ENCODE assay signal across 9 mouse cellular contexts in genomic region chr4:156185456-156185949, GRCm38 (mm10). TPM values are rescaled to one million over a fixed set of nuclear protein-coding genes. Genes with fewer than 3 reads are reported as not detected.
DNase-seq lines count a peak whose midpoint lies in the region; ATAC-seq and TF ChIP-seq lines count a peak whose summit lies in the region.
"Had no signal": no experiment of that assay in that cellular context is flagged by ENCODE, and none has a peak within 500 bp of the region (broad histone marks: within the 10 kb centered on the region; RNA-seq: fewer than 3 reads in every experiment).

No protein-coding gene starts in this region.

- H3K9ac ChIP-seq in intestine, embryonic 15.5 days: peak overlapping the region; percentile 30; the same call in 1 of the 2 replicates
- no peak overlapping the region for H3K9ac ChIP-seq in intestine, postnatal 0 days (ENCODE audit: low read depth, low read length)
- peak overlapping the region; percentile 83 for H3K9ac ChIP-seq in hindbrain, embryonic 16.5 days (ENCODE audit: low read depth, low read length)
- H3K9ac ChIP-seq in midbrain, embryonic 16.5 days (ENCODE audit: low read depth, low read length): peak overlapping the region; percentile 94

- H3K27me3 ChIP-seq in intestine, embryonic 15.5 days (replicated peaks): no peaks in the 10 kb centered on the region
- no peaks in the 10 kb centered on the region for H3K27me3 ChIP-seq in intestine, postnatal 0 days (replicated peaks; ENCODE audit: control insufficient read depth, insufficient read depth, low read length)
- no peaks in the 10 kb centered on the region for H3K27me3 ChIP-seq in hindbrain, embryonic 16.5 days (replicated peaks; ENCODE audit: control insufficient read depth, insufficient read depth, low read length)
- H3K27me3 ChIP-seq in midbrain, embryonic 16.5 days (ENCODE audit: control insufficient read depth, insufficient read depth, low read depth, low read length): no peaks in the 10 kb centered on the region

- peak overlapping the region; percentile 43 for H3K4me2 ChIP-seq in intestine, embryonic 15.5 days (replicated peaks)
- no peak overlapping the region for H3K4me2 ChIP-seq in intestine, postnatal 0 days (replicated peaks; ENCODE audit: low read depth)
- H3K4me2 ChIP-seq in hindbrain, embryonic 16.5 days (ENCODE audit: low read length): peak overlapping the region; percentile 71
- peak overlapping the region; percentile 79 for H3K4me2 ChIP-seq in midbrain, embryonic 16.5 days (ENCODE audit: low read length)

- TF ChIP-seq POLR2A in cortical plate, adult 2 months (IDR thresholded peaks at IDR 0.05; ENCODE audit: extremely low read depth, insufficient read depth, low read length): no peak

- no peaks in the 10 kb centered on the region for H3K9me3 ChIP-seq in intestine, embryonic 15.5 days
- no peaks in the 10 kb centered on the region for H3K9me3 ChIP-seq in intestine, postnatal 0 days (ENCODE audit: control insufficient read depth)
- no peaks in the 10 kb centered on the region for H3K9me3 ChIP-seq in hindbrain, embryonic 16.5 days (ENCODE audit: control insufficient read depth, low read length)
- no peaks in the 10 kb centered on the region for H3K9me3 ChIP-seq in midbrain, embryonic 16.5 days (replicated peaks; ENCODE audit: control insufficient read depth, low read length, poor library complexity, severe bottlenecking)
- H3K9me3 ChIP-seq: megakaryocyte, embryonic 14.5 days had no signal

- no peak overlapping the region for H3K27ac ChIP-seq in intestine, embryonic 15.5 days
- no peak overlapping the region for H3K27ac ChIP-seq in intestine, postnatal 0 days (ENCODE audit: low read depth, low read length)
- peak overlapping the region; percentile 77; the same call in 1 of the 2 replicates for H3K27ac ChIP-seq in cortical plate, adult 2 months (ENCODE audit: insufficient read depth, low read length)
- peak overlapping the region; percentile 90 for H3K27ac ChIP-seq in hindbrain, embryonic 16.5 days (ENCODE audit: low read depth, low read length)
- H3K27ac ChIP-seq in midbrain, embryonic 16.5 days (ENCODE audit: low read length): peak overlapping the region; percentile 97

- peaks cover 15% of the 10 kb centered on the region for H3K36me3 ChIP-seq in intestine, embryonic 15.5 days
- H3K36me3 ChIP-seq in intestine, postnatal 0 days (ENCODE audit: control insufficient read depth, insufficient read depth): peaks cover 18% of the 10 kb centered on the region; the same call in 1 of the 2 replicates
- peaks cover under 1% of the 10 kb centered on the region; the same call in 1 of the 2 replicates for H3K36me3 ChIP-seq in hindbrain, embryonic 16.5 days (ENCODE audit: control insufficient read depth, insufficient read depth, low read length)
- no peaks in the 10 kb centered on the region for H3K36me3 ChIP-seq in midbrain, embryonic 16.5 days (ENCODE audit: control insufficient read depth, insufficient read depth, low read length)

- H3K4me1 ChIP-seq in intestine, embryonic 15.5 days (replicated peaks): peaks cover 39% of the 10 kb centered on the region
- H3K4me1 ChIP-seq in intestine, postnatal 0 days (replicated peaks; ENCODE audit: control insufficient read depth, insufficient read depth, low read length): peaks cover 12% of the 10 kb centered on the region; the same call in 1 of the 2 replicates
- peaks cover 13% of the 10 kb centered on the region for H3K4me1 ChIP-seq in cortical plate, adult 2 months (ENCODE audit: control insufficient read depth, insufficient read depth, low read length)
- H3K4me1 ChIP-seq in hindbrain, embryonic 16.5 days (ENCODE audit: control insufficient read depth, insufficient read depth, low read depth, low read length): peaks cover 80% of the 10 kb centered on the region
- H3K4me1 ChIP-seq in midbrain, embryonic 16.5 days (ENCODE audit: control insufficient read depth, insufficient read depth, low read length): peaks cover 84% of the 10 kb centered on the region

- DNase-seq in adrenal gland, postnatal 4 days (ENCODE audit: low spot score in 2 of 2): no peak
- DNase-seq in gastrocnemius, adult 18-20 months (ENCODE audit: low spot score): no peak
- no peak for DNase-seq in kidney, adult 8-10 months

- WGBS in intestine, embryonic 15.5 days: 88% methylated on average over 13 of the region's 13 CpGs
- 86% methylated on average over 13 of the region's 13 CpGs for WGBS in intestine, postnatal 0 days
- WGBS in hindbrain, embryonic 16.5 days: 35% methylated on average over 13 of the region's 13 CpGs
- WGBS in midbrain, embryonic 16.5 days: 25% methylated on average over 13 of the region's 13 CpGs

- H3K4me3 ChIP-seq in intestine, embryonic 15.5 days (replicated peaks): peak overlapping the region; percentile 19
- H3K4me3 ChIP-seq in intestine, postnatal 0 days (ENCODE audit: low read depth, low read length): no peak overlapping the region
- peak overlapping the region; percentile 72 for H3K4me3 ChIP-seq in cortical plate, adult 2 months (ENCODE audit: insufficient read depth, low read length)
- peak overlapping the region; percentile 50 for H3K4me3 ChIP-seq in hindbrain, embryonic 16.5 days (ENCODE audit: low read length)
- peak overlapping the region; percentile 69 for H3K4me3 ChIP-seq in midbrain, embryonic 16.5 days (ENCODE audit: low read depth, low read length)

- no peak for ATAC-seq in intestine, embryonic 15.5 days
- no peak for ATAC-seq in intestine, postnatal 0 days
- ATAC-seq in hindbrain, embryonic 16.5 days: peak; percentile 13
- ATAC-seq in midbrain, embryonic 16.5 days: peak; percentile 36

- no peak for TF ChIP-seq CTCF in intestine, postnatal 0 days (IDR thresholded peaks at IDR 0.05; ENCODE audit: low read depth)
- TF ChIP-seq CTCF in cortical plate, adult 2 months (IDR thresholded peaks at IDR 0.05; ENCODE audit: extremely low read depth, insufficient read depth, low read length): no peak

RNA-seq across cellular contexts. Expression of gene Agrn, which starts 11.8 kb away (rescaled TPM):
- 52.1 and 56.5 TPM in 2 replicates for polyA plus RNA-seq in intestine, embryonic 15.5 days (2015; fragmentation: Nextera tagmentation; extraction: Ambion mirVana)
- 15.1 and 17.7 TPM in 2 replicates for polyA plus RNA-seq in intestine, postnatal 0 days (2015; fragmentation: Nextera tagmentation; extraction: Ambion mirVana)
- 186 and 206 TPM in 2 replicates for polyA plus RNA-seq in cortical plate, adult 2 months (2012; rRNA removed)
- 94.4 and 118 TPM in 2 replicates for polyA plus RNA-seq in hindbrain, embryonic 16.5 days (2015; fragmentation: Nextera tagmentation; extraction: Ambion mirVana)
- 126 and 129 TPM in 2 replicates for polyA plus RNA-seq in midbrain, embryonic 16.5 days (2015; fragmentation: Nextera tagmentation; extraction: Ambion mirVana)
- 100 to 1,000 TPM in 1 of 2 experiments, 10 to 100 TPM in 1; 92.2 to 139 TPM for total RNA-seq in adrenal gland, postnatal 4 days (2021)
- total RNA-seq in gastrocnemius, adult 18-20 months (2021): 1 to 10 TPM; 4.8 to 5.6 TPM

RNA-seq across cellular contexts. Expression of gene Isg15, which starts 15.1 kb away (rescaled TPM):
- polyA plus RNA-seq in intestine, embryonic 15.5 days (2015; fragmentation: Nextera tagmentation; extraction: Ambion mirVana): 1.8 and 2.0 TPM in 2 replicates
- polyA plus RNA-seq in intestine, postnatal 0 days (2015; fragmentation: Nextera tagmentation; extraction: Ambion mirVana): 36.0 and 40.5 TPM in 2 replicates
- polyA plus RNA-seq in cortical plate, adult 2 months (2012; rRNA removed): 5.6 and 8.8 TPM in 2 replicates
- 1.4 and 1.8 TPM in 2 replicates for polyA plus RNA-seq in hindbrain, embryonic 16.5 days (2015; fragmentation: Nextera tagmentation; extraction: Ambion mirVana)
- 1.2 and 1.4 TPM in 2 replicates for polyA plus RNA-seq in midbrain, embryonic 16.5 days (2015; fragmentation: Nextera tagmentation; extraction: Ambion mirVana)
- 1 to 10 TPM; 1.9 to 2.8 TPM for total RNA-seq in adrenal gland, postnatal 4 days (2021)
- total RNA-seq in gastrocnemius, adult 18-20 months (2021): under 1 TPM; 0.32 to 0.74 TPM

RNA-seq across cellular contexts. Expression of gene AW011738, which starts 17.6 kb away (rescaled TPM):
- polyA plus RNA-seq in intestine, embryonic 15.5 days (2015; fragmentation: Nextera tagmentation; extraction: Ambion mirVana): 2.1 and 2.2 TPM in 2 replicates
- polyA plus RNA-seq in intestine, postnatal 0 days (2015; fragmentation: Nextera tagmentation; extraction: Ambion mirVana): 0.85 and 0.93 TPM in 2 replicates
- polyA plus RNA-seq in cortical plate, adult 2 months (2012; rRNA removed): 3.5 and 3.7 TPM in 2 replicates
- 3.7 and 5.3 TPM in 2 replicates for polyA plus RNA-seq in hindbrain, embryonic 16.5 days (2015; fragmentation: Nextera tagmentation; extraction: Ambion mirVana)
- polyA plus RNA-seq in midbrain, embryonic 16.5 days (2015; fragmentation: Nextera tagmentation; extraction: Ambion mirVana): 3.7 and 4.2 TPM in 2 replicates
- total RNA-seq in adrenal gland, postnatal 4 days (2021): 1 to 10 TPM; 3.7 to 4.8 TPM
- total RNA-seq in gastrocnemius, adult 18-20 months (2021): 1 to 10 TPM; 3.7 to 4.9 TPM

RNA-seq across cellular contexts. Expression of gene Perm1, which starts 30.2 kb away (rescaled TPM):
- 0.40 and 0.51 TPM in 2 replicates for polyA plus RNA-seq in intestine, embryonic 15.5 days (2015; fragmentation: Nextera tagmentation; extraction: Ambion mirVana)
- polyA plus RNA-seq in intestine, postnatal 0 days (2015; fragmentation: Nextera tagmentation; extraction: Ambion mirVana): 0.39 and 0.47 TPM in 2 replicates
- 0.57 and 0.65 TPM in 2 replicates for polyA plus RNA-seq in cortical plate, adult 2 months (2012; rRNA removed)
- polyA plus RNA-seq in hindbrain, embryonic 16.5 days (2015; fragmentation: Nextera tagmentation; extraction: Ambion mirVana): 2.2 and 2.4 TPM in 2 replicates
- polyA plus RNA-seq in midbrain, embryonic 16.5 days (2015; fragmentation: Nextera tagmentation; extraction: Ambion mirVana): 2.0 and 2.7 TPM in 2 replicates
- total RNA-seq in adrenal gland, postnatal 4 days (2021): 1 to 10 TPM; 4.1 to 4.7 TPM
- total RNA-seq in gastrocnemius, adult 18-20 months (2021): 100 to 1,000 TPM; 143 to 233 TPM

RNA-seq across cellular contexts. Expression of gene Plekhn1, which starts 49.2 kb away (rescaled TPM):
- 12.6 and 14.8 TPM in 2 replicates for polyA plus RNA-seq in intestine, embryonic 15.5 days (2015; fragmentation: Nextera tagmentation; extraction: Ambion mirVana)
- polyA plus RNA-seq in intestine, postnatal 0 days (2015; fragmentation: Nextera tagmentation; extraction: Ambion mirVana): 8.3 and 8.6 TPM in 2 replicates
- polyA plus RNA-seq in cortical plate, adult 2 months (2012; rRNA removed): 70.6 and 79.0 TPM in 2 replicates
- polyA plus RNA-seq in hindbrain, embryonic 16.5 days (2015; fragmentation: Nextera tagmentation; extraction: Ambion mirVana): 26.2 and 29.2 TPM in 2 replicates
- polyA plus RNA-seq in midbrain, embryonic 16.5 days (2015; fragmentation: Nextera tagmentation; extraction: Ambion mirVana): 26.8 and 26.9 TPM in 2 replicates
- 10 to 100 TPM; 26.9 to 27.8 TPM for total RNA-seq in adrenal gland, postnatal 4 days (2021)
- 1 to 10 TPM; 5.9 to 6.7 TPM for total RNA-seq in gastrocnemius, adult 18-20 months (2021)

Comparison
In these comparisons a context has a peak if more than half of its experiments do, and no peak if none do; other contexts are left out.
1. ATAC-seq: peak in hindbrain, embryonic 16.5 days (single experiment) and midbrain, embryonic 16.5 days (single experiment); none in intestine, embryonic 15.5 days (single experiment) and intestine, postnatal 0 days (single experiment).
2. H3K27ac ChIP-seq: peak in cortical plate, adult 2 months (single experiment), hindbrain, embryonic 16.5 days (single experiment) and midbrain, embryonic 16.5 days (single experiment); none in intestine, embryonic 15.5 days (single experiment) and intestine, postnatal 0 days (single experiment).